Mouse (Mus musculus) adipose tissue, adult 10 weeks (tissue): ENCODE data around the gene Tiprl. TPM values are rescaled to one million over a fixed set of nuclear protein-coding genes. Genes with fewer than 3 reads are reported as not detected.

Source experiments
- polyA plus RNA-seq: library from polyadenylated mRNA; stranded (reverse); fragments of 350-450 nt; fragmentation: Illumina TruSeq; extraction: RNeasy Lipid Tissue Mini Kit (QIAGEN cat#74804); gene quantifications from one replicate; pipeline ENCODE4 v1.2.3, GENCODE M21; 2014; ENCODE audit warnings: low read depth, low replicate concordance

The Tiprl gene
- 50.2 TPM for polyA plus RNA-seq

GRCm38 (mm10) chr1:165236321-165237298 lies at the start of gene Tiprl:
Gene Tiprl, minus strand, starts transcription at chr1:165236996.

GRCm38 (mm10) chr1:165193880-165194661 lies 42.7 kb downstream of the Tiprl start, which contains the start of gene Sft2d2:
Gene Sft2d2, minus strand, starts transcription at chr1:165194438.

Other genes starting within 250 kb of the Tiprl start
- gene Tbx19, start 76.2 kb downstream of the Tiprl start, polyA plus RNA-seq: 0.19 TPM
- 74.5 TPM for gene Sft2d2, start 42.6 kb downstream of the Tiprl start, polyA plus RNA-seq
- 1.5 TPM for gene Gpr161, start 58.8 kb upstream of the Tiprl start, polyA plus RNA-seq
- 31.0 TPM for gene Dcaf6, start 223.5 kb upstream of the Tiprl start, polyA plus RNA-seq
- 140 TPM for gene Mpc2, start 223.6 kb upstream of the Tiprl start, polyA plus RNA-seq
- gene Adcy10, start 248.2 kb upstream of the Tiprl start, polyA plus RNA-seq: 2.8 TPM